Mouse (Mus musculus): ENCODE data around the gene Ifit3b.
"Not testable (repeated sequence)": the region's sequence is repeated elsewhere in the genome, so short reads cannot be mapped to it uniquely, and the experiment has no call there.

Gene Ifit3b

DNA sequence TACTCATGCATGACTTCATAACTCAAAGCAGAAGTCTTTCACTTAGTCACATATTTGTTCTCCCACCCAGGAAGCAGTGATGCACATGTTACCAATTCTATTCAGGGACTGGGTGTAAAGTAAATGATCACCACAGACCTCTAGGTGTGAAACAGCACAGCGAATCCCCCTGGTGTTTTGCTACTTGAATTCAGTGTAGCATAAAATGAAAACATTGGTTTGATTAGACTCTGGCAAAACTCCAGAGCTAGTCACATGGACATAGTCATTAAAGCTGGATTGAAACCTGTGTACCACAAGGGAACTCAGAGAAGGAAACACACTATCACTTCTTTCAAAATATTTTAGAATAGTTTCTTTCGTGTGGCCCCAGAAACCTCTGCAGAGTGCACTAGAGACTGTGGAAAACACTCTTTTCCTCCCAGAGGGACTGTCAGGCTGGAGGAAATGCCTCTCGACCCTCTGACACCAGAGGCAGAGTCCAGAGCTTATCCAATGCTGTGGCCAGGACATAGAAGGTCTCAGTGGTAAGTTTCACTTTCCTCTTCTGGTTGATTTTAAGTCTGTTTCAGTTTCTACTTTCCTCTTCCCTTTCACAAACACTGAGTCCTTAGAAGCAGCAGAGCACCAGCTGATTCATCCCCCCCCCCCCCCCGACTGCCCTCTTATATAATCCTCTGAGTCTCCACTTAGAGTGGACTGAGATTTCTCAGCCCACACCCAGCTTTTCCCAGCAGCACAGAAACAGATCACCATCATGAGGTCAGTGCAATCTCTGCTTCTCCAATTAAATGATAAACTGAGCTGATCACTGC, at the start of gene Ifit3b:
Ifit3b (plus strand) TSS at position 734 of the 815 bp plus-strand sequence.
- peak; percentile 60 to 74 for DNase-seq

DNA sequence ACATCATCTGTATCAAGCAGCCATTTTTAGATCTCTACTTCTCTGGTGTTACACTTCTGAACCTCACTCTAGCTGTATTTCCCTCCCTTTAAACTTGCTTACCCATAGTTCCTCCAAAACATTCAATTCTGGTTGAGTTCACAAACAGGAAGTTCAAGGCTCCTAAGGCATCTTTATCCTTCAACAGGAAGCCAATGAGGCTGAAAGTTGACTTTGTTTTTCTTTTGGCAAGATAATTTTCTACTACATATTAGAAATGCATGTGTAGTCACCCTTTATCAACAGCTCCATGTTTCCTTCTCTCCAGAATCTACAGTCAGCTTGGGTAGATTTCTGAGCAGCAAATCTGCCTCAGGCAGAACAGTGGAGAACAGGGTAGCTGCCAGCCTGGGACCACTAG, 45.2 kb upstream of the Ifit3b start:
- no peak for DNase-seq

DNA sequence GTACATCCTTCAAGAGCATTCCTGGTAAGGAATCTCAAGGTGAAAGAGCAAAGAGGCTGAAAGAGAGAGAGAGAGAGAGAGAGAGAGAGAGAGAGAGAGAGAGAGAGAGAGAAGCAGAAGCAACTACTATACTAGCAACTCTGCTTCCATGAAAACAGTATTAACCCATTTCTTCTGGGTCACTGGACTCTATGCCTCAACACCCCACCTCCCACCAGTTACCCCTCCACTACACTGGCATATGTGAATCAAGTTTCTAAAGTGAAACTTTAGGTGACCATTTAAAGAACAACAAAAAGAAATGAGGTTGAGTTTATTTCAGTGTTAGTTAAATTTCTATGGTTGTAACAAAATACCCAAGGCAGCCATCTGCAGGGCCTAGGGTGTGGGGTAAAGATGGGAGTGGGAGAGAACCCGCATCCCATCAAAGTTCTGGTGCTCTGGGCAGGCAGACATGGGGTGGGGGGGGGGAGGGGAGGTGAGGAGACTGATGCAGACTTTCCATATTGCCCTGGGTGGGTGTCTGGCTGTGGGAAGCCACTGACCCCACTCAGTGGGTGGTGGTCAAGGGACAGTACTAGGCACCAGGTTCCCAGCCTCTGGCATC, 41.5 kb upstream of the Ifit3b start:
- no peak for DNase-seq

DNA sequence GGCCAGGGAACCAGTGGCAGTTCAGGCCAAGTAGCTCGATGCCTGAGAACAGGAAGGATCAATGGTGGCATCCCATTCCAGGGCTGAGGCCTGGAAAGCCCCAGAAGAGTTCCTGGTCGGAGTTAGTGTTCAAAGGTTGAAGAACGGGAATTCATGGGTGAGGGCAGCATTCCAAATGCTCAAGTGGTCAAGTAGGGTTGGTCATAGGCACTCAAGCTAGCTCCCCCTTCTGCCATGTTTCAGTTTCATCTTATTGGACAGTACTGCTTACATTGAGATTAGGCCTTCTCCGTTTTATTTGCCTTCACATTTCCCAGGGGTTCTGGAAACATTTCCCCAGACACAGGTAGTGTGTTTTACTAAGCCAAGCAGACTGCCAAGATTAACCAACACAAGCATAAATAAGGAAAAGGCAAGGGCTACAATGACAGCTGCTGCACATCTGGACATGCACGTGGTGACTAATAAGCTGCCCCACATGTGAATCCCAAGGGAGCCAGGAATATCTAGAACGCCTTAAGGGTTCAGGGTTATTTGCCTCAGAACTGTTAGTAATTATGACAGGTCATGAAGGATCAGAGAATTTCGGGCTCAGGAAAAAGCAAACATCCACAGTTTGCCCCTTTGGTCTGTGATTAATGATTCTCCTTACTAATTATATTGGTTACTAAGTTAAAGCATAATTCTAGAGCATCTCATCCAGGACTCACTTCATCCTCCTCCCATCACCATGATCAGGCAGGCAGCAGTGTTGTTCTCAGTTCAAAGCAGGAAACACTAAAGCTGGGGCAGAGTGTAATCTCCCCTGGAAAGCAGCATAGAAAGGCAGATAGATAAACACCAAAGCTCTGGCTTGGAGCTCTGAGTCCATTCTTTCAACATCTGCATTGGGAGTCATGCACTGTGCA, 38.5 kb upstream of the Ifit3b start:
- DNase-seq: peak; percentile 37 to 66

DNA sequence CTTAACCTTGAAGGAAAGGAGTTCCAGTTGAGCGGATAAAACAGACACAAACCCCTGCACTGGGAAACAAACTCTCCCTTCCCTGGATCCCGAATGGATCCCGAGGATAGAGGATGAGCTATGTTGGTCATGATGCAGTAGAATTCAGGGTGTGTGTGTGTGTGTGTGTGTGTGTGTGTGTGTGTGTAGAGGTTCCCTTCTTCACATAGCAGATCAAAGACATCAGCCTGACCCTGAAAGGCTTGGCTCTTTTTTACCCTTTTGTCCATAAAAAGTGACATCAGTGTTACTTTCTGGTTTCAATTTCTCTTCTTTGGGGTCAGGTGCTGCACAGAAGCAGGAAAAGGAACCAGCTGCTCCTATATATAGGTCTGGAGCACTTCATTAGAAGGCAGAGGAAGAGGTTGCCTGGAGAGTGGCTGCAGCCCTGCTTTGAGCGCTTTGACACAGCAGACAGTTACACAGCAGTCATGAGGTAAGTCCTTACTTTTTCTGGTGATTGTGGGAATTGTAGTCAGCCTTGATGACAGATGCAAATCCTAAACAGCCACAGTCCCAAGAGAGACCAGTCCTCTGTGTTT, 37.8 kb upstream of the Ifit3b start:
- peak in 1 of 2 experiments; percentile 29 for DNase-seq

DNA sequence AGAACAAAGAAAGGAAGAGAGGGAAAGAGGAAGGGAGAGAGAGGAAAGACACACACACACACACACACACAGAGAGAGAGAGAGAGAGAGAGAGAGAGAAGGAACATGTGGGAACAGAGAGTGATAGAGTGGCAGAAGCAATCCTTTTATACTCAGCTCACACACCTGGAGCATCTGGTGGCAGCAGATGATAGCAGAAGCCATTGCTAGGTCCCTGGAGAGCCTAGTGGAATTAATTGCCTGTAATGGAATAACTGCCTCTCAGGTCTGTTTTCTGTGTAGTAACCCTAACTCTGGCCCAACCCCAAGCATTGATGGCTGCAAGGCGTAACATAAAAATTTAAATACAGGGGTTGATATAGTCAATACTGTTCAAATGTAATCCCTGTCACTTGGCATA, 36.7 kb upstream of the Ifit3b start:
- no peak for DNase-seq

DNA sequence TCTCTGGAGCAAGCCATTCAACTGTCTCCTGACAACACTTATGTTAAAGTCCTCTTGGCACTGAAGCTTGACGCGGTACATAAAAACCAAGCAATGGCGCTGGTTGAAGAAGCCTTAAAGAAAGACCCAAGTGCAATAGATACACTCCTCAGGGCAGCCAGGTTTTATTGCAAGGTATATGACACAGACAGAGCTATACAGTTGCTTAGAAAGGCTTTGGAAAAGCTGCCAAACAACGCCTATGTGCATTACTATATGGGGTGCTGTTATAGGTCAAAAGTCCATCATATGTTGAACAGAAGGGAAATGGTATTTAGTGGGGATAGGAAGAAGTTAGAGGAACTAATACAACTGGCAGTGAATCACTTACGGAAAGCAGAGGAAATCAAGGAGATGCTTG, 34.1 kb upstream of the Ifit3b start:
- DNase-seq: no peak

DNA sequence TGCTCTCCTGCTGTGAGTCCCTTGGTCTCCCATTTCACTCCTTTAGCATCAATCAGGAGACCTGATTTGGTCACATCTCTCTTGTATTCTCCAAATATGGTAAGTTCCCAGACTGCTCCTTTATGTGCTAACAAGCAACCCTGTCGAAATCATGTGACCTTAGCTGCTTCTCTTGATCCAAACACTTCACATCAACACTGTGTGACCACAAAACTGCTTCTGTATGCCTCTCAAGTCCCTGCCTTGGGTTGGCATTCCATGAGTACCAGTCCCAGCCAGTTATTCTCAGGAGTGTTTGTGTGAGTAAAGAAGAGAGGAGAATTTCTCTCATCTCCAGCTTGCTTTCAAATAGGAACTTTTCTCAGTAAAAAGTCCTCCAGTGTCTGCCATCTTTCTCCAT, 30.6 kb upstream of the Ifit3b start:
- DNase-seq: no peak

DNA sequence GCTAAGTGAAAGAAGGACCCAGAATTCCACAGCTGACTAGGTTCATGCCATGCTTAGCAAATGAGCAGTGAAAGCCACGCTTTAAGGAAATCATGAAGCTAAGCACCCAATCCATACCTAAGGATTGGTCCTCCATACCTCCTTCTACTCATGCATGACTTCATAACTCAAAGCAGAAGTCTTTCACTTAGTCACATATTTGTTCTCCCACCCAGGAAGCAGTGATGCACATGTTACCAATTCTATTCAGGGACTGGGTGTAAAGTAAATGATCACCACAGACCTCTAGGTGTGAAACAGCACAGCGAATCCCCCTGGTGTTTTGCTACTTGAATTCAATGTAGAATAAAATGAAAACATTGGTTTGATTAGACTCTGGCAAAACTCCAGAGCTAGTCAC, 25.1 kb upstream of the Ifit3b start:
- DNase-seq: not testable (repeated sequence)

DNA sequence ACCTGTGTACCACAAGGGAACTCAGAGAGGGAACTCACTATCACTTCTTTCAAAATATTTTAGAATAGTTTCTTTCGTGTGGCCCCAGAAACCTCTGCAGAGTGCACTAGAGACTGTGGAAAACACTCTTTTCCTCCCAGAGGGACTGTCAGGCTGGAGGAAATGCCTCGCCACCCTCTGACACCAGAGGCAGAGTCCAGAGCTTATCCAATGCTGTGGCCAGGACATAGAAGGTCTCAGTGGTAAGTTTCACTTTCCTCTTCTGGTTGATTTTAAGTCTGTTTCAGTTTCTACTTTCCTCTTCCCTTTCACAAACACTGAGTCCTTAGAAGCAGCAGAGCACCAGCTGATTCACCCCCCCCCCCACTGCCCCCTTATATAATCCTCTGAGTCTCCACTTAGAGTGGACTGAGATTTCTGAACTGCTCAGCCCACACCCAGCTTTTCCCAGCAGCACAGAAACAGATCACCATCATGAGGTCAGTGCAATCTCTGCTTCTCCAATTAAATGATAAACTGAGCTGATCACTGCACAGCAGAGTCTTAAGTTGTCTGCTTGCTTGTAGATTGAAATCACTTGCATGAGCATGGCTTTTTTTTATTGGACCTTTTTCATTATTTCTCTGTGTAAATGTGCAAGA, 24.5 kb upstream of the Ifit3b start, which contains the start of gene Ifit3:
Ifit3 (plus strand) TSS at position 406 of the 641 bp plus-strand sequence.
- DNase-seq: peak in 1 of 2 experiments; percentile 46

DNA sequence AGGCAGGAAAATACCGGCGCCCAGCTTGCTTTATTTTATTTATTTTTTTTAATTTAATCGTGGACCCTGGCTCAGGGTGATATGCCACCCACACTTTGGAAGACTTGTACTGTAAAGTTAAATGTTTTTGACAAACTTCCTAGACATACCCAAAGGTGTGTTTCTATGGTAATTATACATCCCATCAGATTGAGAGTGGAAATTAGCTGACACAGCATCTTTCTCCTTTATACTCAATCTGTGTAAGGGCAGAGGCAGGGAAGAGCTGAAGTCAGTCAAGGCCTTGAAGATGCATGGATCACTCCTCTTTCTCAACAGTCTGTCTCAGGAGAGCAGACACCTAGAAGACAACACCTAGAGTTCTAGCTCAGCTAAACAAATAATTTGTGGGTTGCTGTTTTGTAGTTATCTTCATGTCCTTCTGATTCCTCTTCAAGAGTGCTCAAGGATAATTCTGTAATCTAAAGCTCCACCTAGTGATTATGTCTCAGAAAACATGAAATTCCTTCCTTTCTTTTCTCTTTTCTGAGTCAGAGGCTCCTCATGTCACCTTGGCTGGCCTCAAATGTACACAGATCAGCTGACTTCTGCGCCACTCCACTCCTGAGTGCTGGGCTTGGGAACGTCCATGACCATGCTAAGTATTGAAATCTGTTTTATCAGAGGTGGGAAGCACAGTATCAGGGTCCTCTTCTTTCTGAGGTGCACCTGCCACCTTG, 21.9 kb upstream of the Ifit3b start:
- not testable (repeated sequence) for DNase-seq

DNA sequence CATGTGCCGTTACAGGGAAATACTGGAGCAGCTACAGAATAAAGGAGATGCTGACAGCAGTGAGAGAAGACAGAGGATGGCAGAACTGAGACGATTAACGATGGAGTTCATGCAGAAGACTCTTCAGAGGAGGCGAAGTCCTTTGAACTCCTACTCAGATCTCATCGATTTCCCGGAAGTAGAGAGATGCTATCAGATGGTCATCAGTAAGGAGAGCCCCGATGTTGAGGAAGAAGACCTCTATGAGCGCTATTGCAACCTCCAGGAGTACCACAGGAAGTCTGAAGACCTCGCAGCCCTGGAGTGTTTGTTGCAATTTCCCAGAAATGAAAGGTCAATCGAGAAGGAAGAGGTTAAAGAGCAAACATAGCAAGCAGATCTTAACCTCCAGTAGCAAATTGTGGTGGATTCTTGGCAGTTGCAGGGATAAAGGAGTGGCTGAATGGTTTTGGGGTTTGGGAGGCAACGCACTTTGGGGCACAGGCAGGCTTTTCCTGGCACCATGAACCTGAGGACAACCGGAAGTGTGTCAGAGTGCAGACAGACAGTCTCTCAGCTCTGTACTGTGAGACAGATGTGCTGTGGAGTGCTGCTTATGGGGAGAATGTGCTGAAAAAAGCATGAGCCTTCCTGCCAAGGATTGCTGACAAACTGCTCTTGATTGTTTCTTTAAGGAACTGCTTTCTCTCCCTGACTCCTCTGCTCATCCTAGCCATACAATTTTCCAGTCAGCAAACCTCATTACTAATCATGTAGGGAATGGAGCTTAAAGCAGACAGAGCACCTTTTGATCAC, 19.7 kb upstream of the Ifit3b start:
- not testable (repeated sequence) for DNase-seq

DNA sequence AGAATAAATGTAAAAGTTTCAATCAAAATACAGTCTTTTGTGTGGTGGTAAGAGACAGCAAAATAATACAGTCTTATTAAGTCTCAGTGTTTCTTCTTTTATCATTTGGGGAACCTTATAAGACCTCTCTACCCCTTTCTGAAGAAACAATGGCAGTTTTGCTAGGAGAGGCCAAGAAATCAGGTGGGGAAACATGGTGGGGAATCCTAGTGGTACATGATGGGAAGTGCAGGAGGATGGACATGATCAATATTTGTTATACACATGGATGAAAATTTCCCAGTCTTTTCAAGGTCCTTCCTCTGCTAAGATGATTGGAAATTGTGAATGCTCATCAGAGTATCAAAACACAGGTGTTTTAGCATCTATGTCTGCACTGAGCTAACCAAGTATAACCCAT, 18.8 kb upstream of the Ifit3b start:
- no peak for DNase-seq

DNA sequence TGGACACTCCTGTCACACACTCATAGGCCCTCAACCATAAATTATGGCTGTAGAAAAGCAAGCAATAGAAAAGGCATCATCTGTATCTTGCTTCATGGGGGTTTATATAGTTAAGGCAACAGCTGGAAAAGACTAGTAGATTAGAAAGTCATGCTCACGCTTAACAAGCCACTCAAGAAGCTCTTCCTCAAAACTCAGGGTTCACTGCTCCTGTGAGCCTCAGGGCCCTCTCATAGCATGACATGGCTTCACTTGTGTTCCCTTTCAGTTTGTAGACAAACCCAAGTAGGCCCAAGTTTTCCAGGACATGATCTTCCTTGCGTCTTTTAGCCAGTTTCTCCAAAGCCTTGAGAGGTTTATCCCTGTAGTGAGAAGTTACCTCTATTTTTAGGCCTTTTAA, 14.3 kb upstream of the Ifit3b start:
- no peak for DNase-seq

DNA sequence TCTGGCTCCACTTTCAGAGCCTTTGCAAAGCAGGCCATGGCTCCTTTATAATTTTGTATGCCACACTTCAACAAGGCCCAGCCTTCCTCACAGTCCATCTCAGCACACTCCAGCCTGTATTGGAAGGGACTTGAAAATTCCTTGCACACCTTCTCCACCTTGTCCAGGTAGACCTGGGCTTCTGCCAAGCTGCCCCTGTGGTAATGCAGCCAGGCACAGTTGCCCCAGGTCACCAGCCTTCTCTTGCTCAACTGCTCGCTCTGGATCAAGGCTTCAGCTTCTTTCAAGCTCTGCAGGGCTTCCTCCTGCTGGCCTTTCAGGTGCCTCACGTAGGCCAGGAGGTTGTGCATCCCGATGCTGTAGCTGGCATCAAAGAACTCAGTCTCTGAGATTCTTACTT, 13.2 kb upstream of the Ifit3b start:
- not testable (repeated sequence) for DNase-seq

DNA sequence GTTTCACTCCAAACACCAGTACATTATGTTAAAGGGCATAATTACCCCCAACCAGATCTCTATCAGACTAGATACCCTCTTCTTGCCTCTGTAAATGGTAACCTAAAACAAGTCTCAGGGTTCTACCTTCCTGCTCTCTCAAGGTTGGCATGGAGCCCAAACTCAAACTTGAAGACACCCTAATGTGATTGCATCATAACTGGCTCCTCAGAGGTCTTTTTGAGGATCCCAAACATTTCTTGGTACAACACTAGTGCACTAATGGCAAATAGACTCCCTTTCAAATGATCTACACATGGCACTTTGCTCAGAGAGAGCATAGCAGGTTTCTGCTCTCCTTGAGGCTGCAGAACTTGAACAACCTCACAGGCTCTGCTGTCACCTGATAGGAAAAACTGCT, 11.0 kb upstream of the Ifit3b start:
- no peak for DNase-seq

DNA sequence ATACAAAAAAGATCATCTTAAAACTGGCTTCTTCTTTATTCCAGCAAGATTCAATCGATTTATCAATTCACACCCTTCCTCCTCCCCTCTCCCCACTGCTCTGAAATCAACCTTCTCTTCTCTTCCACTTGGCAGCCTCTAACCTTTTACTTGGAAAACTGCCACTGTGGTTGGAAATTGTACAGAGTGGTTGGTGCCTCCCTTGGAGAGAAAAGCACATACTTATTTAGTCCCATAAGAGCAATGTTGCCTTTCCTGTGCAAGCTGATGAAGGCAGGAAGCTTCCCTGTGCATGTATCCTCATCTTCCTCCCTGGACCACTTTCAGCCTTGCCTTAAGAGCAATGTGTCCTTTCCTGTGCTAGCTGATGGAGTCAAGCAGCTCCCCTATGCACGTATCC, 9.4 kb upstream of the Ifit3b start:
- DNase-seq: peak; percentile 53 to 67

DNA sequence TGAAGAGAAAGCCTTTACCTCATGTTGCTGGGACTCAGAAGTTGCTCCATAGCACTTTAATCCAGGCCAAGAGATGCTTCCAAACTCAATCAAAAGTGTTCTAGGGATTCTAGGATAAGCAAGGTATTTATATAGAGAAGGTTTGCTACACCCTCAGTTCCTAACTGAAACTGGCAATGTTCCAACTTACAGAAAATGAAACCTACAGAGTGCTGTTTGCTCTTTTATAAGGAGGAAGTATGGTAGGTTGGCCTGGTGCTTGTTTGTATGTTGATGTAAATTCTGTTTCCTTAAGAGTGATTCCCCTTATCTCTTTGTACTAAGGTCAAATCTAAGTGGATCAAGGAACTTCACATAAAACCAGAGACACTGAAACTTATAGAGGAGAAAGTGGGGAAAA, 8.5 kb upstream of the Ifit3b start:
- not testable (repeated sequence) for DNase-seq

DNA sequence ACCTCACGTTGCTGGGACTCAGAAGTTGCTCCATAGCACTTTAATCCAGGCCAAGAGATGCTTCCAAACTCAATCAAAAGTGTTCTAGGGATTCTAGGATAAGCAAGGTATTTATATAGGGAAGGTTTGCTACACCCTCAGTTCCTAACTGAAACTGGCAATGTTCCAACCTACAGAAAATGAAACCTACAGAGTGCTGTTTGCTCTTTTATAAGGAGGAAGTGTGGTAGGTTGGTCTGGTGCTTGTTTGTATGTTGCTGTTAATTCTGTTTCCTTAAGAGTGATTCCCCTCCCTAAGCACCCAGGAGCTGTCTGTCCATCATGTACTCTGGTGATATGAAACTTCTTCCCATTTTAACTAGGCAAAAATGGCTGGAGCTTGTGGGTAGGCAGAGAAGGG, 5.9 kb upstream of the Ifit3b start, which contains the start of gene Ifit1bl1:
Ifit1bl1 (minus strand) TSS at position 69 of the 400 bp plus-strand sequence.
- not testable (repeated sequence) for DNase-seq

DNA sequence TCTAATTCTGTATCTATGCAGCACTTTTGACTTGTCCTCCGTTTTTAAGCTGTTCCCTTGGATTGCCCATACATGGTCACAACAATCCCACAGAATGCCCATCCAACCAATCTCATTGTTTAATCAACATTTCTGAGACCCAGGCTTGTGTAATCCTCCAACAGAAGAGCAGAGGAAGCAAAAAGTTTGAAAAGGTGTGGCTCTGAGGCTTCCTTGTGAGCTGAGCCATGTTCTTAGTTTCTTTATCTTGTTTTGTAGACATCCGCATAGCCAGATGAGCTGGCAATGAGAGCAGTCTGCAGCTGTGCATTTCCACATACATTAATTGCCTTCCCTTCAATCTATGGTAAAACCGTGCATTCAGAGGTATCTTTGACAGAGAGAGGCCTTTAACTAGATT, 2.3 kb upstream of the Ifit3b start:
- DNase-seq: no peak

DNA sequence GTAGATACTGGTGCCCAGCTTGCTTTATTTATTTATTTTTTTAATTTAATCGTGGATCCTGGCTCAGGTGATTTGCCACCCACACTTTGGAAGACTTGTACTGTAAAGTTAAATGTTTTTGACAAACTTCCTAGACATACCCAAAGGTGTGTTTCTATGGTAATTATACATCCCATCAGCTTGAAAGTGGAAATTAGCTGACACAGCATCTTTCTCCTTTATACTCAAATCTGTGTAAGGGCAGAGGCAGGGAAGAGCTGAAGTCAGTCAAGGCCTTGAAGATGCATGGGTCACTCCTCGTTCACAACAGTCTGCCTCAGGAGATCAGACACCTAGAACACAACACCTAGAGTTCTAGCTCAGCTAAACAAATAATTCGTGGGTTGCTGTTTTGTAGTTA, 2.3 kb downstream of the Ifit3b start:
- not testable (repeated sequence) for DNase-seq
